Mouse (Mus musculus) lung, embryonic 15.5 days (tissue): ENCODE results near the gene Ppil6. TPM values are rescaled to one million over a fixed set of nuclear protein-coding genes. Genes with fewer than 3 reads are reported as not detected.

Experiments
- ATAC-seq: fragments of 200-750 bp; cut with Nextera tagmentation; 2 replicates; pipeline ENCODE4 v1.8.0; 2017; ENCODE audit warnings: moderate number of reproducible peaks, borderline replicate concordance; ENCODE audit not compliant: low FRiP score, low TSS enrichment; ENCODE audit errors: extremely low read depth
- H3K27ac ChIP-seq: fragments of 300-500 bp; sonication (generic); 2 replicates; pipeline ENCODE4 v1.5.1; 2015; ENCODE audit warnings: moderate library complexity, mild to moderate bottlenecking, inconsistent platforms
- H3K27me3 ChIP-seq: fragments of 300-500 bp; sonication (generic); 2 replicates; pipeline ENCODE4 v1.6.1; 2015; ENCODE audit warnings: inconsistent platforms
- H3K36me3 ChIP-seq: fragments of 300-500 bp; sonication (generic); 2 replicates; pipeline ENCODE4 v1.6.1; 2015; ENCODE audit warnings: inconsistent platforms
- H3K4me1 ChIP-seq: fragments of 300-500 bp; sonication (generic); 2 replicates; pipeline ENCODE4 v1.6.1; 2015; ENCODE audit warnings: inconsistent platforms
- H3K4me2 ChIP-seq: fragments of 300-500 bp; sonication (generic); 2 replicates; pipeline ENCODE4 v1.6.1; 2015; ENCODE audit warnings: inconsistent platforms, mild to moderate bottlenecking, moderate library complexity
- H3K4me3 ChIP-seq: fragments of 300-500 bp; sonication (generic); 2 replicates; pipeline ENCODE4 v1.5.1; 2015; ENCODE audit warnings: mild to moderate bottlenecking, inconsistent platforms
- H3K9ac ChIP-seq: fragments of 300-500 bp; sonication (generic); 2 replicates; pipeline ENCODE4 v1.6.1; 2015; ENCODE audit warnings: inconsistent platforms
- H3K9me3 ChIP-seq: fragments of 300-500 bp; sonication (generic); 2 replicates; pipeline ENCODE4 v1.6.1; 2016; ENCODE audit warnings: inconsistent platforms
- WGBS: fragments of 180-500 bp; shearing (Covaris S2); methylation state at CpG from one replicate; pipeline ENCODE4 v1.1.7; 2015; 5-methylcytosine and 5-hydroxymethylcytosine counted together
- polyA plus RNA-seq: library from polyadenylated mRNA; unstranded; fragments of >200 nt; fragmentation: Nextera tagmentation; extraction: Ambion mirVana; gene quantifications from 2 replicates; pipeline ENCODE4 v1.2.1, GENCODE M21; 2015

Gene Ppil6
- polyA plus RNA-seq, 1 experiment from 2014 or later = 2.5 TPM

DNA sequence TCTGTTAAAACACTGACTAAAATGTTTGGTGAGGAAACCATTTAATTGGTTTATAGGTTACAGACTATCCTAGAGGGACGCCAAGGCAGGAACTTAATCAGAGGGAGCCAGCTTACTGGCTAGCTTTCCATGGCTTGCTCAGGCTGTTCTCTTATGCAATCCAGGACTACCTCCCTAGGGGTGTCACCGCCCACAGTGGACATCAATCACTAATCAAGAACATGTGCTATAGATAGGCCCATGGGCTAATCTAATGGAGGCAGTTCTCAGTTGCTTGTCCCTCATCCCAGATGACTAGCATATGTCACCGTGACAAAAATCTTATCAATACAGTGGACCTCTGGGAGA, 47.7 kb downstream of the Ppil6 start:
- peaks cover 41% of the 10 kb centered on the region for H3K36me3 ChIP-seq
- no peak overlapping the region for H3K4me2 ChIP-seq
- no peak overlapping the region for H3K9ac ChIP-seq
- 89% methylated on average over 3 of the region's 3 CpGs for WGBS
- no peak overlapping the region for H3K27ac ChIP-seq
- no peaks in the 10 kb centered on the region for H3K9me3 ChIP-seq
- ATAC-seq = no peak
- no peaks in the 10 kb centered on the region for H3K27me3 ChIP-seq
- no peak overlapping the region for H3K4me3 ChIP-seq
- no peaks in the 10 kb centered on the region for H3K4me1 ChIP-seq

DNA sequence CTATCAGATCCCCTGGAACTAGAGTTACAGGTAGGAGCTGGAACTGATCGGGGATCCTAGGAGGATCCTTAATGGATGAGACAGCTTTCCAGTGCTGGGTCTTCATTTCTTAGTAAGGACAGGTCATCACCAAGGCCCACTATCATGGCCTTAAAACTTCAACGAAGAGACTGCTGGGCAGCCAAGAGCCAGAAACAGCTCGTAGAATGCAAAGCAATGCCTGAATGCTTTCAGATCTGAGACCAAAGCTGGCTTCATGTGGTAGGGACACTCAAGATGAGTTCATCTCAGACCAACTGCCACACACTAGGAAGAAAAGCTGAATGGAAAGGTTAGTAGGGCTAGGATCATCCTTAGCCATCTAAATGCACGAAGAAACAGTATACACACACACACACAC, 48.7 kb downstream of the Ppil6 start:
- no peaks in the 10 kb centered on the region for H3K4me1 ChIP-seq
- no peak overlapping the region for H3K4me2 ChIP-seq
- H3K36me3 ChIP-seq = peaks cover 31% of the 10 kb centered on the region
- no peak overlapping the region for H3K9ac ChIP-seq
- H3K9me3 ChIP-seq = no peaks in the 10 kb centered on the region
- H3K4me3 ChIP-seq = no peak overlapping the region
- H3K27me3 ChIP-seq = no peaks in the 10 kb centered on the region
- 91% methylated on average over 4 of the region's 4 CpGs for WGBS
- no peak for ATAC-seq
- no peak overlapping the region for H3K27ac ChIP-seq

DNA sequence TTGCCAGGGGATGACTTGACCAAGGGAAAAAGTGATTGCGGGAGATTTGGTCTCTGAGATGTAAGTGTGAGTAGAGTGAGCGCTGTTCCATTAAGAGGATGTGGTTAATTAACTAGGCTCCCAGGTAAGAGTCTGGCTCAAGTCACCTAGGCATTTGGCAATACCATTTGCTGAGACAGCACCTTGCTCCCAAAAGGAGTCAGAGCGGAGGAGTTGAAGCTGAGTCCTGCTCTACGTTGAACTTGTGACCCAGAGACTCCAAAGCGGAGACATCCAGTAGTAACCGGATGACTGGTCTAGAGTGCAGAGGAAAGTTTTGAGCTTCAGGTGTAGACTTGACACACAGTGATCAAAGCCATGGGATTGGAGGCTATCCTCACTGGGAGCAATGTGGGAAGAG, 51.8 kb downstream of the Ppil6 start:
- no peak overlapping the region for H3K27ac ChIP-seq
- WGBS = 95% methylated on average over 6 of the region's 6 CpGs

DNA sequence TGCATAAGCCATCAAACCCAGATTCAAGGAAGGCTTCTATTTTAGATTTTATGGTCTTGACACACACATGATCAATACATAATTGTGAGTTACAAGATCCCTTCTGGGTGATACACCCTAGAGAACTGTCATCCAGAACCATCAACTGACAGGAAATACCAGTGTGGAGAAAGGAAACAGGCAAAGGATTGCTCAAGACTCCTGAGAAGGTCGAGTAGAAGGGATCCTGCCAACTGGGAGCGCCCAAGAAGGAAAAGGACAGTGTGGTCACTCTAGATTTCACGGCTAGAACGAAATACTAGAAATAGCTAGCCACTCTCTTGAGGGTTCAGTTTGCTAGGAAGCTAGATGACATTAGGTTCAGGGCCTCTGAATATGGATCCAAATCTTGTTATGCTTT, 53.2 kb downstream of the Ppil6 start:
- Histone ChIP-seq H3K4me1 (peaks cover 13% of the 10 kb centered on the region), H3K4me2 (no peak overlapping the region), H3K4me3 (no peak overlapping the region), H3K9ac (no peak overlapping the region), H3K36me3 (no peaks in the 10 kb centered on the region), H3K27me3 (no peaks in the 10 kb centered on the region), H3K9me3 (no peaks in the 10 kb centered on the region), H3K27ac (no peak overlapping the region)
- 74% methylated on average over 4 of the region's 4 CpGs for WGBS
- no peak for ATAC-seq

More for the DNA sequence above, 51.8 kb downstream of the Ppil6 start:
- Histone ChIP-seq H3K27me3 (no peaks in the 10 kb centered on the region), H3K4me1 (peaks cover 13% of the 10 kb centered on the region), H3K9me3 (no peaks in the 10 kb centered on the region), H3K4me3 (no peak overlapping the region), H3K36me3 (peaks cover 5% of the 10 kb centered on the region), H3K9ac (no peak overlapping the region), H3K4me2 (no peak overlapping the region)
- ATAC-seq = no peak

DNA sequence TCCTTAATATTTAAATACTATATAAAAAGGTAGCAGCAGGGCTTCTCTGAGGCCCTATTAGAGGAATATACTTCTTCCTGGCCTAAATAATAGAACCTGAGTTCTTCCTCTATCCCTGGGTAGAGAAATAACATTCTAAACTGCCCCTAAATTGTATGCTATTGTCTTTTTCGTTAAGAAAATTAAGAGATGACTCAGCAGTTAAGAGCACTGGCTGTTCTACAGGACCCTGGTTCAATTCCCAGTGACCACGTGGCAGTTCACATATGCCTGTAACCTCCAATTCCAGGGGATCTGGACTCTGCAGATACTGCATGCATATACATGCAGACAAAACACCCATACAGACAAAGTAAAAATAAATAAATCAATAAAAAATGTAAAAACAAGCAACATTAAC, 53.6 kb downstream of the Ppil6 start:
- Histone ChIP-seq H3K4me1 (peaks cover 13% of the 10 kb centered on the region), H3K27ac (no peak overlapping the region), H3K4me2 (no peak overlapping the region), H3K4me3 (no peak overlapping the region), H3K36me3 (no peaks in the 10 kb centered on the region), H3K9me3 (no peaks in the 10 kb centered on the region), H3K27me3 (no peaks in the 10 kb centered on the region), H3K9ac (no peak overlapping the region)
- no peak for ATAC-seq
- WGBS = 62% methylated on average over 2 of the region's 2 CpGs

DNA sequence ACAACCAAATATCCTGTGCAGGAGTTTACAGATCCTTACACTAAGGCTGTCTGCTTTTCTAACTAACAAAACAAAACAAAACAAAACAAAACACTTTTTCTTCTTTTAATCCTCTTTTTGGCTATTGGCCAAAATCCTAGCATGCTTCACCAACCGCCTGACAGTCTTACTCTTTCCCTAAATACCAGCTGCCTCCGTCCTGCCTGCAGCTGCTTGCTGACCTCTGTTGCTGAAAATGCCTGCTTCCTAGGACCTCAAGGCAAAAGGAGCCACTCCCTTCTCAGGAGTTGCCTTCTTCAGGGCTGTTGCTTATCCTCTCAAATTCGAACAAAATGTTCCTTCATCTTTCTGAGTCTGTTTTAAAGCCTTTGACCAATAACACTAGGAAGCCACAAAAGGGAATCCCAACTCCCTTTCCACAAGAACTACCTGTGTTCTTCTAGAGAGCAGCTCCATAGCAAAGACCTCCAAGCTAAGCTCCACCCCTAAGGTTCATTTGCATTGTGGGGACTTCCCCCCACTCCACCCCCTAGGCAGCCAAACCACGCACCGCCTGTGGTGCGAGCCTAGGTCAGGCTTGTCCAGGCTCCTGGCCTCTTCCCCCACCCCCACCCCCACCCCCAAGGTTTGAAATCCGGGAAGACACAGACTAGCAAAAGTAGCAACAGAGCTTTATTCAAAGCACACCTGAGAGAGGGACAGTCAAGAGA, 54.4 kb downstream of the Ppil6 start:
- WGBS = 11% methylated on average over 7 of the region's 7 CpGs
- Histone ChIP-seq H3K27ac (no peak overlapping the region), H3K9ac (no peak overlapping the region), H3K4me3 (no peak overlapping the region), H3K4me2 (no peak overlapping the region), H3K4me1 (peaks cover 13% of the 10 kb centered on the region), H3K36me3 (no peaks in the 10 kb centered on the region), H3K27me3 (no peaks in the 10 kb centered on the region), H3K9me3 (peaks cover 5% of the 10 kb centered on the region; the same call in 1 of the 2 replicates)
- 0 out of 2 replicates have a peak, but pooled peaks have one; percentile 39 for ATAC-seq

DNA sequence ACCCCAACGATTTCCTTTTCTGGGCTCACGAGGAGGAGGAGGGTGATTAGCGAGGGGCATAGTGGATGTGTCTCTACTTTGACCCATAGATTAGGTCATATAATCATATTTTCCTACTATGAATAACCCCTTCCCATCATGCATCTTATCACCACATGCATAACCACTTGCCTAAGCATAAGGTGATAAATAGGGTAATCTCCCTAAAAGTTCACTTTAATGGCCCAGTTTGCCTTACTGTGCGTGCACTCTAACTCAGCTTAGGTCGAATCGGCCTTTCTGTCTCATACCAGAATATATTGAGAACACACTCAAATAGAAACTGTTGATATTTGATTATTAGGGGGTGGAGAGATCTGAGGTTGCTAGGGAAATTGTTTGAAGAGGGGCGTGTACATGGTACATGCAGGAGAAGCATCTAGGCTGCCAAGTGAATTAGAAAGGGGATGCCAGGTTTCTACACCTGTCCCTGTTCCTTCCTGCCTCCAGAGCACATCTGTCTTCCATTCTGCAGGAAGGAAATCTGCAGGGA, 55.1 kb downstream of the Ppil6 start:
- no peak overlapping the region for H3K4me3 ChIP-seq
- no peak overlapping the region for H3K9ac ChIP-seq
- WGBS = 44% methylated on average over 7 of the region's 7 CpGs
- 0 out of 2 replicates have a peak, but pooled peaks have one; percentile 8 for ATAC-seq
- no peak overlapping the region for H3K27ac ChIP-seq
- no peaks in the 10 kb centered on the region for H3K27me3 ChIP-seq
- H3K4me2 ChIP-seq = no peak overlapping the region
- peaks cover 13% of the 10 kb centered on the region for H3K4me1 ChIP-seq
- peaks cover 5% of the 10 kb centered on the region; the same call in 1 of the 2 replicates for H3K9me3 ChIP-seq
- no peaks in the 10 kb centered on the region for H3K36me3 ChIP-seq

DNA sequence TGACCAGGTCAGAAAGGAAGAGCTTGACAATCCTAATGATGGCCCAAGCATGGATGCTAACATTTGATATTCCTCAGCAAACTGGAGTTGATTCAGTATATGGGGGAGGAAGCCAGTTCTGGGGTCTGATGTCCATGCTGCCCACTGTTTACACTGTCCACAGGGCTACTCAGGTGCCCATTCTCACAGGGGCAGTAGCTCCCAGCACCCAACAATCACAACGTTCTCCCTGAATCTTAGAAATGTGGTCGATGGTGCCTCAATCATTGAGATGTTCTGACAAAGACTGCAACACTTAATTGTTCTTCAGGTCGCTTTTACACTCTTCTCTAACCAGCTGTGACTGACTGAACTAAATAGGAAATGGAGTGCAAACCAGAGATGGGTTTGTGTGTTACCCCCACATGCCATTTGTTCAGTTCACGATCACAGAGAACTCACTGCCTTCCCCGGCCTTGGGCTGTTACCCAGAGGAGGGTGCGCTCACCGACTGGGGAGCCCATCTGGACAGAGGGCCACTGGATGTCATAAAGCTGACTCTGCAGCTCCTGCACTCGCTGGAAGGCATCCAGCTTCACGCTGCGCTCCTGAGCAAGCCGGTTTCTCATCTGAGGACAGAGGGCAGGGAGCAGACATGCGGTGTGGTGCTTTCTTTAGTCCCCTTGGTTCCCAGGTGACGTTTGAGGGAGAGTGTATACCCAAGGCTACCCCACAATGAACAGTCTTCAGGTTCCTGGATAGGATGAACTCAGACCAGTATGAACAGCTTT, 56.3 kb downstream of the Ppil6 start:
- no peaks in the 10 kb centered on the region for H3K27me3 ChIP-seq
- H3K36me3 ChIP-seq = no peaks in the 10 kb centered on the region
- peaks cover 19% of the 10 kb centered on the region for H3K4me1 ChIP-seq
- peaks cover 5% of the 10 kb centered on the region; the same call in 1 of the 2 replicates for H3K9me3 ChIP-seq
- H3K4me2 ChIP-seq = no peak overlapping the region
- H3K4me3 ChIP-seq = no peak overlapping the region
- ATAC-seq = no peak
- no peak overlapping the region for H3K9ac ChIP-seq
- H3K27ac ChIP-seq = no peak overlapping the region
- 55% methylated on average over 13 of the region's 13 CpGs for WGBS

DNA sequence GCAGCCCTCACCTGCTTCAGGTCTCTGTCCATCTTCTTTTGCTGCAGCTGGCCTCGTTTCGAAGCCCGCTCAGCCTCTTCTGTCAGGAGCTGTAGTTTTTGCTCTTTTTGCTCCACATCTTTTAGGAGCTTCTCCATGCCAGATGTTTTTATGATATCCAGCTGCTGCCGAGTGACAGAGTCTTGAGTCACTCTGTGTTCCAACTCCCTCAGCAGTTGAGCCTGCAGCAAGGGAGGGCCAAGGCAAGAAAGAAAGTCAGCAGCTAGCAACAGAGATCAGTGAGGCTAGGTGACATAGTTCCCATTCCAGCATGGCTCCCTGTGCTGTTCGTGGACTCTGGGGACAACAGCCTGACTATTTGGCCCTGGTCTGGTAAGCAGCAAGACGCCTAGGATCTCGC, 60.5 kb downstream of the Ppil6 start:
- H3K4me1 ChIP-seq = peaks cover 27% of the 10 kb centered on the region
- H3K9ac ChIP-seq = no peak overlapping the region

DNA sequence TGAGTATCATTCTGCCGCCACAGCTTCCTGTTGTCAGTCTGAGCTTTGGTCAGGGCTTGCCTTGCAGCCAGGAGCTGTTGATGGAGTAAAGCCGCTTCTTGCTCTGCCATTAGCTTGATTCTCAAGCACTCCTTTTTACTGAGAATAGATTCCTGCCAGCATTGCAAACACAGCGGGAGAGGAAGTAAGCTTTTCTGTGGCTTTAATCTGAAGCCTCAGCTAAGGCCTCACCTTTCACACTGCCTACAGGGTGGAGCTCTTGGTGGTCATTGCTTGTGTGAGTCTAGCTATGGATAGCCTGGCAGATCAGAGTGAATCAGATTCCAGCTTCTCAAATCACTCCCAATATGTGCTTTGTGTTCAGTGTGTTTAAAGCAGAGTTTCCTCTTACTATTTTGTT, 62.1 kb downstream of the Ppil6 start:
- H3K9ac ChIP-seq = no peak overlapping the region
- 40% methylated on average over 3 of the region's 3 CpGs for whole genome bisulfite sequencing
- ATAC-seq = no peak
- H3K9me3 ChIP-seq = peaks cover 5% of the 10 kb centered on the region; the same call in 1 of the 2 replicates
- 0 out of 2 replicates have a peak overlapping the region, but pooled peaks have one; percentile 33 for H3K27ac ChIP-seq
- no peaks in the 10 kb centered on the region for H3K27me3 ChIP-seq
- H3K4me3 ChIP-seq = no peak overlapping the region
- no peaks in the 10 kb centered on the region for H3K36me3 ChIP-seq
- H3K4me2 ChIP-seq = no peak overlapping the region
- peaks cover 27% of the 10 kb centered on the region for H3K4me1 ChIP-seq

More for the DNA sequence above, 60.5 kb downstream of the Ppil6 start:
- H3K4me3 ChIP-seq = no peak overlapping the region
- 72% methylated on average over 7 of the region's 7 CpGs for WGBS
- no peak overlapping the region for H3K27ac ChIP-seq
- no peak overlapping the region for H3K4me2 ChIP-seq
- no peaks in the 10 kb centered on the region for H3K36me3 ChIP-seq
- peaks cover 5% of the 10 kb centered on the region; the same call in 1 of the 2 replicates for H3K9me3 ChIP-seq
- peak; percentile 10; the same call in 1 of the 2 replicates for ATAC-seq
- no peaks in the 10 kb centered on the region for H3K27me3 ChIP-seq

DNA sequence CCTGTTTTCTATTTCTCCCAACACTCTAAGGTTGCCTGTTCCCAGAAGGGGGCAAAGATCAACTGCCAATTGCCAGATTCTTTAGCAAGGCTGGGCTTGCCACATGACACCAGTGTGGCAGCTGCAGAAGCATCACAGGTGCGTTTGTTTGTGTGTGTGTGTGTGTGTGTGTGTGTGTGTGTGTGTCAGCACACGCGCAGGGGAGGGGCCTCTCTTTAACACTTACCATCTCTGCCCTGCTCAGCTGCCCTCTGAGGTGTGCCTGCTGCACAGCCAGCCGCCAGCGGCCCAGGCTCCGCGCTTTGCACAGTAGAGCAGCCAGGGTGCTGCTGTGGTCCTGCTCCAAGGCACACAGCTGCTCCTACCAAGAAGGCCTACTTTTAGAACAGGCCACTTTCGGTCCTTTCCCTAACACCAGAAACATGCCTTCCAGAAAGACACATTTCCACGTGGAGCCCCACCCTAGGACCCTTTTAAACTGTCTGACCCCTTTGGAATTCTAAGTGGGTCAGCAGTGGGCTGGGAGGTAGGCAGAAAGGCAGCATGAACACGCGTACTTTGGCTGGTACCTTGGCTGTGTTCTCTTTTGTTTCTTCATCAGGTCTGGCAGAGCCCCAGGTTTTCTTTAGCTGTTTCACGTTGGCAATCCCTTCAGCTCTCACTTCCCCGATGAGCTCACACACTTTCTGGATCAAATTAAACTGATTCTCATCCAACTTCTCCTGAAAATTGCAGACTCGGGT, 62.8 kb downstream of the Ppil6 start:
- H3K4me3 ChIP-seq = no peak overlapping the region
- H3K9me3 ChIP-seq = peaks cover 5% of the 10 kb centered on the region; the same call in 1 of the 2 replicates
- no peaks in the 10 kb centered on the region for H3K36me3 ChIP-seq
- peaks cover 27% of the 10 kb centered on the region for H3K4me1 ChIP-seq
- H3K9ac ChIP-seq = no peak overlapping the region
- no peak overlapping the region for H3K4me2 ChIP-seq
- H3K27me3 ChIP-seq = no peaks in the 10 kb centered on the region
- H3K27ac ChIP-seq = peak overlapping the region; percentile 36; the same call in 1 of the 2 replicates
- ATAC-seq = peak; percentile 47
- WGBS = 38% methylated on average over 14 of the region's 14 CpGs
